Mouse (Mus musculus) left cerebral cortex, postnatal 25 days (tissue): ENCODE measurements around the gene Shisa8. TPM values are rescaled to one million over a fixed set of nuclear protein-coding genes. Genes with fewer than 3 reads are reported as not detected.
A peak's percentile ranks its signal among the peaks of the same experiment; 100 is the strongest.
"Not testable (repeated sequence)": the region's sequence is repeated elsewhere in the genome, so short reads cannot be mapped to it uniquely, and the experiment has no call there.

Experiments
- DNase-seq, 2 experiments: peaks; one replicate each; pipeline ENCODE4 v3.0.0; 2022; ENCODE audit warnings: low spot score in 2 of 2, mixed read lengths in 1 of 2
- intact Hi-C: fragments of 180-260 bp; cut with DNase I; formaldehyde crosslinking; loops from one replicate; pipeline ENCODE4 v1.15.1; 2025
- total RNA-seq, 2 experiments: library from RNA; stranded (reverse); gene quantifications; 2 replicates each; pipeline ENCODE4 v1.2.3; 2021

The Shisa8 gene
- 1 to 10 TPM; 2.3 to 4.2 TPM for total RNA-seq

GRCm38 (mm10) chr15:82212752-82213063, at the start of gene Shisa8:
TSS of gene Shisa8 (minus strand) at chr15:82212815.
- intact Hi-C loops, result no loop called here
- DNase-seq, result no peak

GRCm38 (mm10) chr15:82259510-82259909, 46.9 kb upstream of the Shisa8 start:
- peak; percentile 77 to 80 for DNase-seq
- intact Hi-C loops, result no loop called here

GRCm38 (mm10) chr15:82255944-82256383, 43.3 kb upstream of the Shisa8 start:
- intact Hi-C loops, result no loop called here
- peak; percentile 91 to 97 for DNase-seq

GRCm38 (mm10) chr15:82255248-82255647, 42.6 kb upstream of the Shisa8 start:
- peak in 1 of 2 experiments; percentile 68 for DNase-seq
- intact Hi-C loops, result no loop called here

- intact Hi-C loops, result no loop called here
- no peak for DNase-seq
These were observed 39.5 kb upstream of the Shisa8 start, which contains the start of gene 1500009C09Rik for GRCm38 (mm10) chr15:82252097-82252496. TSS of gene 1500009C09Rik (plus strand) at chr15:82252397.

GRCm38 (mm10) chr15:82251579-82251978, 39.0 kb upstream of the Shisa8 start:
- intact Hi-C loops, result no loop called here
- DNase-seq, result no peak

- no peak for DNase-seq
- intact Hi-C loops, result no loop called here
These were observed 34.6 kb upstream of the Shisa8 start for GRCm38 (mm10) chr15:82247131-82247776.

GRCm38 (mm10) chr15:82244805-82245161, 32.2 kb upstream of the Shisa8 start:
- intact Hi-C loops, DNase-seq: not testable (repeated sequence)

- peak; percentile 94 for DNase-seq
- intact Hi-C loops, result no loop called here
These were observed 31.6 kb upstream of the Shisa8 start, which contains the start of gene Cenpm for GRCm38 (mm10) chr15:82244115-82244804. TSS of gene Cenpm (minus strand) at chr15:82244748.

GRCm38 (mm10) chr15:82243742-82244114, 31.1 kb upstream of the Shisa8 start:
- peak in 1 of 2 experiments; percentile 42 for DNase-seq
- intact Hi-C loops, result no loop called here

GRCm38 (mm10) chr15:82243311-82243710, 30.7 kb upstream of the Shisa8 start:
- intact Hi-C loops, result no loop called here
- DNase-seq, result no peak

- intact Hi-C loops, result loop anchor here (1.0 kb wide), 2 partner anchors 98 to 171 kb away; no protein-coding TSS in a partner anchor
- DNase-seq, result peak; percentile 81 to 85
These were observed 23.9 kb upstream of the Shisa8 start for GRCm38 (mm10) chr15:82236565-82236964.

GRCm38 (mm10) chr15:82235661-82236060, 23.0 kb upstream of the Shisa8 start:
- intact Hi-C loops, result loop anchor here (1.0 kb wide), 2 partner anchors 97 to 170 kb away; no protein-coding TSS in a partner anchor
- no peak for DNase-seq

GRCm38 (mm10) chr15:82232651-82233050, 20.0 kb upstream of the Shisa8 start:
- intact Hi-C loops, result no loop called here

GRCm38 (mm10) chr15:82231591-82232378, 19.2 kb upstream of the Shisa8 start:
- DNase-seq, result peak in 1 of 2 experiments; percentile 46
- intact Hi-C loops, result no loop called here

More at GRCm38 (mm10) chr15:82232651-82233050, 20.0 kb upstream of the Shisa8 start:
- no peak for DNase-seq

- DNase-seq, result no peak
- intact Hi-C loops, result no loop called here
These were observed 18.5 kb upstream of the Shisa8 start for GRCm38 (mm10) chr15:82231100-82231499.

GRCm38 (mm10) chr15:82230098-82230611, 17.5 kb upstream of the Shisa8 start:
- DNase-seq, result no peak
- intact Hi-C loops, result no loop called here

GRCm38 (mm10) chr15:82229542-82230045, 17.0 kb upstream of the Shisa8 start:
- intact Hi-C loops, result no loop called here
- no peak for DNase-seq

- intact Hi-C loops, result no loop called here
- DNase-seq, result no peak
These were observed 13.2 kb upstream of the Shisa8 start for GRCm38 (mm10) chr15:82225769-82226168.
